Mouse (Mus musculus): ENCODE results near the gene Tma7.
A peak's percentile ranks its signal among the peaks of the same experiment; 100 is the strongest.

The Tma7 gene

GRCm38 (mm10) chr9:109082124-109082800 lies at the start of gene Tma7, which contains the start of gene Ccdc51:
TSS of gene Tma7 (minus strand) at chr9:109082587.
TSS of gene Ccdc51 (plus strand) at chr9:109082493.
- peak; percentile 96 for DNase-seq (ENCODE audit: low read depth, low spot score)

- DNase-seq (ENCODE audit: low read depth, low spot score): no peak
These were observed 47.7 kb upstream of the Tma7 start for GRCm38 (mm10) chr9:109130076-109130475.

GRCm38 (mm10) chr9:109128211-109128610 lies 45.8 kb upstream of the Tma7 start:
- DNase-seq (ENCODE audit: low read depth, low spot score): peak; percentile 23

- no peak for DNase-seq (ENCODE audit: low read depth, low spot score)
These were observed 44.7 kb upstream of the Tma7 start for GRCm38 (mm10) chr9:109127076-109127475.

GRCm38 (mm10) chr9:109125481-109125880 lies 43.1 kb upstream of the Tma7 start:
- no peak for DNase-seq (ENCODE audit: low read depth, low spot score)

DNA sequence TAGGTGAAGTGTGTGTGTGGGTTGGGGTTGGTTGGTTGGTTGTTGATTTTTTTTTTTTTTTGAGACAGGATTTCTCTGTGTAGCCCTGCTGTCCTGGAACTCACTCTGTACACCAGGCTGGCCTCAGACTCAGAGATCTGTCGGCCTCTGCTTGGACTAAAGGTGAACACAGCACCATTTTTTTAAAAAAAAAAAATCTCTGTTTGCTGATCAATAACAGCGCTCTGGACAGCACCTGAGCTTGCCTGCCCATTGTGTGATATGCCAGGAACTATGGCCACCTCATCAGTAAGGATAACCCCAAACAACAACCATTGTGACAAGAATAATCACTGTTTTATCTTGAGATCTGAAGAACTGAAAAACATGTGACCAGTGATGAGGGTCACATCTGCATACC lies 42.7 kb upstream of the Tma7 start:
- no peak for DNase-seq (ENCODE audit: low read depth, low spot score)

DNA sequence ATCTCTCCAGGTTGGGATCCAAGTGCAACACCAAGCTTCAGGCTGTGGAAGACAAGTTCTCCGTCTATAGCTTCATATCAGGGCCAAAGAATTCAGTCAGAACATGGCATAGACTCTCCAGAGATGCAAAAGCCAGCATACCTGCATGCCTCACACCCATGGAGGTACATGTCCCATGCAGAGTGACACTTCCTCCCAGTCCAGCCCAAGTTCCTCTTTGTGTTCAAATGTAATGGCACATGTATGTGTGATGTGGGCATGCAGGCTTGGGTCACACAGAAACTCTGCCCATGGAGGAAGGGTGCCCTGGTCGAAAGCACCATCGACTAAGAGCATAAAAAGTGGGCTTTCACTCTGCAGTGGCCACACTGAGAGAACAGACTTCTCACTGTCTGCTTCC lies 41.8 kb upstream of the Tma7 start:
- DNase-seq (ENCODE audit: low read depth, low spot score): no peak

- DNase-seq (ENCODE audit: low read depth, low spot score): no peak
These were observed 40.9 kb upstream of the Tma7 start for GRCm38 (mm10) chr9:109123266-109123665.

DNA sequence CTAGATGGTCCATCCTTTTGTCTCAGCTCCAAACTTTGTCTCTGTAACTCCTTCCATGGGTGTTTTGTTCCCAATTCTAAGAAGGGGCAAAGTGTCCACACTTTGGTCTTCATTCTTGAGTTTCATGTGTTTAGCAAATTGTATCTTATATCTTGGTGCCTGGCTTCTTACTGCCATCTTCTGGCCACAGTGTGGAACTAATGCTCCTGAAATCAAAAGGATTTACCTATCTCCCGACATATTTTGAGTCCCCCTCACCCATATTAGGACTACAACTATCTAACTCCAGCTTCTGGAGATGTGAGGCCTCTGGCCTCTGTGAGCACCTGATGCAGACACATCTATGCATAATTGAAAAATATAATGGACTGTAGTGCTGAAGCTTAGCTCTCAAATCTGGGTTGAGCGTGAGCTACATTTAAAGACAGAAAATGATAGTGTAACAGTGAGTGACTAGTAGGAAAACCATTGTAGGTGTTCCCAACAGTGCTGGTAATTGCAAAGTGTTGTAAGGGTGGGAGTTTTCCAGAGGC lies 40.2 kb upstream of the Tma7 start:
- peak; percentile 56 for DNase-seq (ENCODE audit: low read depth, low spot score)

GRCm38 (mm10) chr9:109120956-109121355 lies 38.6 kb upstream of the Tma7 start:
- DNase-seq (ENCODE audit: low read depth, low spot score): no peak

- no peak for DNase-seq (ENCODE audit: low read depth, low spot score)
These were observed 37.2 kb upstream of the Tma7 start for GRCm38 (mm10) chr9:109119571-109119970.

DNA sequence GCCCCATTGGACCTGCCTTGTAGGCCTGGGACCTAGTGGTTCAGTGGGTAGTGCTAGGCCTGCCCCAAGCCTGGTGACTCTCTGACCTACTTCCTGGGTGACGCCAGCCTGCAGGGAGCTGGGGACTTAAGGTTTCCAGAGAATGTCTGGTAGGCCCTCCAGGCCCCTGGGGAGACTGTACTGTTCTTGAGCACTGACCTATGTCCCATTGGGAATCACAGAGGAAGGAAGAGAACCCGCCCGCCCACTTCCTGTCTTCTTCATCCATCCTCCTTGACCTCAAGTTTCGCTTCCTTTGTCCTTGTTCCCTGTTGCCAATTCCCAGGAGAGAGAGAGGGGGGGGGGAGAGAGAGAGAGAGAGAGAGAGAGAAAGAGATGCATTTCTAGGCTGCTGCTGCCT lies 35.7 kb upstream of the Tma7 start:
- no peak for DNase-seq (ENCODE audit: low read depth, low spot score)

DNA sequence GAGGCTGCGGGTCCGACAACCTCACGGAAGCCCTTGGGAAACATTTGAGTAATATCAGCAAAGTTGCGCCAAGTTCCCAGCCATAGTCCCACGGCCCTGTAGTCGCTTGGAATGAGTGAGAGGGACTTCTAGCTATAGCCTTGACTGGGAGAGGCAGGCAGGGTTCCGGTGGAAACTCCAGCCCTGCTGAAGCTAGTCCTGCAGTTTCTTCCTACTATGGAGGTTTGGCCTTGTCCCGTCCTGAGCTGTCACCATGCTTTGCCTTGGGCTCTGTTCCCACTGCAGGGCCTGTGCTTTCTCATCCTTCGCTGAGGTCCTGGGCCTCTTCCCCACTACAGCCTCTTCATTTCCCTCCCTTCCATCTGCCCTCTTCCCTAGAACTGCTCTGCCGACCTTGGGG lies 33.8 kb upstream of the Tma7 start:
- no peak for DNase-seq (ENCODE audit: low read depth, low spot score)

DNA sequence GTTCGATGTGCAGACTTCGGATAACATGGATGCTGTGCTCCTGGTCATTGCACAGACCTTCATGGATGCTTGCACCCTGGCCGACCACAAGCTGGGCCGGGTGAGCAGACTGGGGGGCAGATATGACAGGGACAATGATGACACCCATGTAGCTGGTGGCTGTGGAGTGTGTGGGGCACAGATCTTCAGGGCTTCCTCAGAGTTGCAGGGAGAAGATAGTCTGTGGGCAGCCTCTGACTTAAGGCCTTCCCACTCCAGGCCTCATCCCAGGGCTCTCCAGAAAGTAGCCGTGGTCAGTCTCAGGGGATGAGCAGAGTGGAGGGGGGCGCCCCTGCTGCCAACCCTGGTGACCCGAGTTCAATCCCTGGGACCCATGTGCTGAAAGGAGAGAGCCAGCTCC lies 32.5 kb upstream of the Tma7 start:
- DNase-seq (ENCODE audit: low read depth, low spot score): no peak

GRCm38 (mm10) chr9:109114276-109114675 lies 31.9 kb upstream of the Tma7 start:
- no peak for DNase-seq (ENCODE audit: low read depth, low spot score)

DNA sequence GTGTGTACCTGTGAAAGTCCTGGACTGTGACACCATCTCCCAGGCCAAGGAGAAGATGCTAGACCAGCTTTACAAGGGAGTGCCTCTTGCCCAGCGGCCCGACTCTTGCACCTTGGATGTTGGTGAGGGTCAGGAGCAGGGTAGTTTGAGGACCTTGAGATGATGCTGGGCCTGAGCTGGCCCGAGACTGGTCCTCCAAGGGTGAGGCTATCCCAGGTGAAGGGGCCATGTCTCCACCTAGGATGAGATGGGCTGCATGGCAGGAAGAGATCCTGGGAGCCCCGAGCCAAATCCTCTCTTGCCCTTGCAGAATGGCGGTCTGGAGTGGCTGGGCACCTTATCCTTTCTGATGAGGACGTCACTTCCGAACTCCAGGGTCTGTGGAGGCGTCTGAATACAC lies 30.9 kb upstream of the Tma7 start:
- DNase-seq (ENCODE audit: low read depth, low spot score): no peak

DNA sequence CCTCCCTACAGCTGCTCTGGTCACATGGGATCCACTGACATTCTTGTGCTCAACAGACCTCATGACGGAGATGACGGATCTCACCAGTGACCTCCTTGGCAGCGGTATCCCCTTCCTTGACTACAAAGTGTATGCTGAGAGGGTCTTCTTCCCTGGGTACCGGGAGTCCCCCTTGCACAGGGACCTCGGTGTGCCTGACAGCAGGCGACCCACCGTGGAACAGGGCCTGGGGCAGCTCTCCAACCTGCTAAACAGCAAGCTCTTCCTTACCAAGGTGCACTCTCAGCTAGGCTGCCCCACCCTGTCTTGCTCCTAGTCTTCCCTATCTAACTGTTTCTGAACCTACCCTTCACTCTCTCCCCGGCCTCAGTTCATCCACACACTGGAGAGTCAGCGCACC lies 29.2 kb upstream of the Tma7 start:
- DNase-seq (ENCODE audit: low read depth, low spot score): no peak

DNA sequence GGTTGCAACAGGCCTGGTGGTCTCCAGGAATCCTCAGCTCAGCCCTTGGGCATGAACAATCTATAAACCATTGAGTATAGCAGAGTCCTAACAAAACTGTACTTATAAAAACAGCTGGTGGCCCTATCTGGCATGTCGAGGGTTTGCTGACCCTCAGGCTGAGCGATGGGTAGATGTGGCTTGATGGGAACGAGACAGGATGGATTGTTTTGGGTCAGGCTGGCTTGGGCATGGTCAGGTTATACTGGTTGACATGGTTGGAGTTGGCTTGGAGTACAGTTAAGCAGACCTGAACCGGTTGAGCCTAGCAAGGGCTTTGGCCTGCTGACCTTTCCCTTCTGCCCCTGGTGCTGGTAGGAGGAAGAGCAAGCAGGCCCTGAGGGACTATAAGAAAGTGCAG lies 28.7 kb upstream of the Tma7 start:
- no peak for DNase-seq (ENCODE audit: low read depth, low spot score)

GRCm38 (mm10) chr9:109110240-109110639 lies 27.9 kb upstream of the Tma7 start:
- no peak for DNase-seq (ENCODE audit: low read depth, low spot score)

- DNase-seq (ENCODE audit: low read depth, low spot score): no peak
These were observed 25.0 kb upstream of the Tma7 start for GRCm38 (mm10) chr9:109107341-109107740.

GRCm38 (mm10) chr9:109105648-109106047 lies 23.3 kb upstream of the Tma7 start:
- no peak for DNase-seq (ENCODE audit: low read depth, low spot score)

DNA sequence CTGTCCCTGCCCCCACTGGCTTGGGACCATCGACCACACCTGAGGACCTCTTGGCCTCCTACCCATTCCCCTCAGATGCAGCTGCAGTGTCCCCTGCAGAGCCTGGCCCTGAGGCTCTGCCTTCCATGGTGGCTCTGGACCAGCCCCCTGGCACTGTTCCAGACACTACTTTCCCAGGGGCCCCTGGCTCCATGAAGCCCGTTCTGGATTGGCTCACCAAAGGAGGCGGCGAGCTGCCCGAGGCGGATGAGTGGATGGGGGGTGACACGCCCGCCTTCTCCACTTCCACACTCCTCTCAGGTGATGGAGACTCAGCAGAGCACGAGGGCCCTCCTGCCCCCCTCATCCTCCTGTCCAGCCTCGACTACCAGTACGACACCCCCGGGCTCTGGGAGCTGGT lies 22.6 kb upstream of the Tma7 start:
- no peak for DNase-seq (ENCODE audit: low read depth, low spot score)

DNA sequence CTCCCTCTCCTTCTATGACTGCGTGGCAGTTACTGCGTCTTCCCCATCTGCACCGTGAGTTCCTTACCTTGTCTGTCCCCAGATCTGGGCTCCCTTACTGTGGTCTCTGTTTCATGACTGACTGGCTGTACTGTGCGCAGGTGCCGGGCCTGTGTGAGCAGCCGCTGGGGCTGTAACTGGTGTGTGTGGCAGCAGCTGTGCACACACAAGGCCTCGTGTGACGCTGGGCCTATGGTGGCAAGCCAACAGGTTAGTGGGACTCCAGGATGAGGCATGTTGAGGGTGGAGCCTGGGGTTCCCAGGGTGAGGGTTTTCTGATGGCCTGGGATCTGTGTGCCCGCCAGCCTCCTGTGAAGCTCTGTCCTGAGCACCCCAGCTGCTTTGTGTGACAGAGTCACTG lies 21.7 kb upstream of the Tma7 start:
- no peak for DNase-seq (ENCODE audit: low read depth, low spot score)

DNA sequence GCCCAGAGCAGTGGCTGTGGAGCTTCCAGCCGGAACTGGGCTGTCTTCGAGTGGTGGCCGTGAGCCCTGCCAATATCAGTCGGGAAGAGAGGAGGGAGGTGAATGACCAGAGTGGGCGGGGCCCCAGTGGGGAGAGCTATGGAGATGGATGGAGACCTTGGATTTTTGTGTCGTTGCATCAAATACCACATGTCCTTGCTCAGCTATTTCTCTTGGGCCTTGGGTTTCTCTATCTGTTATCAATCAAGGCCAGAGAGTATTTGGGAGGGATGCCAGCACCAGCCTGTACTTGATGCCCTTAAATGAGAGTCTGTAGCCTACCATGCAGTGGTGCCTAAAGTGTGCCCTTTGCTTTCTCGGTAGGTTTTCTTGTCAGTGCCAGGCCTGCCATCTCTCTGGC lies 20.9 kb upstream of the Tma7 start:
- no peak for DNase-seq (ENCODE audit: low read depth, low spot score)

Data from ES-CJ7 (cell line).